Comparison of ENCODE assay signal across 21 mouse cellular contexts in the genomic region with DNA sequence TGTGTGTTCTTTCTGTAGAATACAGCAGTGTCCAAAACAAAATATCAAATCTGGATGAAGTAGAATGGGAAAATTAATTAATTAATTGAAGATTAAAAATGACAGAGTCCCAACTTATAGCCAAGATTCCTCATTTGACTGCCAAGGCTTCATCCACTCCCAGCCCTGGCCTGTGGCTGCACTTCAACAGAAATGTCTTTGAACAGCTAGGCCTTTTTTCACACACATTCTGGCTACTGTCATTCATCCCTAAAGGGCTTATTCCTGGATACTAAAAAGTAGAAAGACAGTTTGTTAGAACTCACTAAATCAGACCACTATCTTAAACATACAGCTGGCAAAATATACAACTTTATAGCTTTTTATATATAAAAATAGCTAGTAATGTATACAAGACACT.
DNase-seq lines count a peak whose midpoint lies in the region; ATAC-seq and TF ChIP-seq lines count a peak whose summit lies in the region.
"Had no signal": no experiment of that assay in that cellular context is flagged by ENCODE, and none has a peak within 500 bp of the region (broad histone marks: within the 10 kb centered on the region; RNA-seq: fewer than 3 reads in every experiment).

No protein-coding gene starts in this region.

- peak; percentile 75 for DNase-seq in lung, embryonic 14.5 days
- DNase-seq in lung, postnatal 36 days, result no peak
- DNase-seq in lung, postnatal 0 days (ENCODE audit: low spot score), result no peak
- DNase-seq in lung, adult 2 months, result no peak
- DNase-seq: adrenal gland, adult 2 months; adrenal gland, adult 8-10 months; adrenal gland, postnatal 10 days; adrenal gland, postnatal 14 days; adrenal gland, postnatal 25 days; adrenal gland, postnatal 36 days; B cell, adult 2 months; cerebellum, adult 11 months; cerebellum, adult 11-12 months; cerebellum, adult 18-20 months had no signal

- H3K9ac ChIP-seq in lung, embryonic 14.5 days, result no peak overlapping the region
- H3K9ac ChIP-seq in lung, embryonic 15.5 days, result no peak overlapping the region
- no peak overlapping the region for H3K9ac ChIP-seq in lung, postnatal 0 days (replicated peaks; ENCODE audit: low read depth)
- H3K9ac ChIP-seq in lung, embryonic 16.5 days (ENCODE audit: low read length), result no peak overlapping the region

- TF ChIP-seq POLR2A in lung, adult 2 months (IDR thresholded peaks at IDR 0.05; ENCODE audit: borderline replicate concordance, extremely low read depth, low read depth, low read length), result no peak

- no peak overlapping the region for H3K4me2 ChIP-seq in lung, embryonic 14.5 days
- H3K4me2 ChIP-seq in lung, embryonic 15.5 days, result no peak overlapping the region
- no peak overlapping the region for H3K4me2 ChIP-seq in lung, postnatal 0 days (replicated peaks; ENCODE audit: low read depth, low read length)
- no peak overlapping the region for H3K4me2 ChIP-seq in lung, embryonic 16.5 days (ENCODE audit: low read depth, low read length)

- no peak for TF ChIP-seq CTCF in lung, embryonic 14.5 days (IDR thresholded peaks at IDR 0.05; ENCODE audit: low read depth)
- no peak for TF ChIP-seq CTCF in lung, postnatal 0 days (IDR thresholded peaks at IDR 0.05)
- no peak for TF ChIP-seq CTCF in lung, adult 2 months (IDR thresholded peaks at IDR 0.05; ENCODE audit: insufficient read depth, low read length)

- H3K4me3 ChIP-seq in lung, embryonic 14.5 days (ENCODE audit: low read depth, low read length), result no peak overlapping the region
- H3K4me3 ChIP-seq in lung, embryonic 15.5 days, result no peak overlapping the region
- H3K4me3 ChIP-seq in lung, postnatal 0 days (ENCODE audit: low read depth, low read length), result no peak overlapping the region
- no peak overlapping the region for H3K4me3 ChIP-seq in lung, embryonic 16.5 days (ENCODE audit: low read length)
- H3K4me3 ChIP-seq in lung, adult 2 months (replicated peaks; ENCODE audit: extremely low read depth, low read depth, low read length), result no peak overlapping the region

- no peaks in the 10 kb centered on the region for H3K4me1 ChIP-seq in lung, embryonic 14.5 days (ENCODE audit: insufficient read depth)
- no peaks in the 10 kb centered on the region for H3K4me1 ChIP-seq in lung, embryonic 15.5 days
- no peaks in the 10 kb centered on the region for H3K4me1 ChIP-seq in lung, postnatal 0 days (ENCODE audit: insufficient read depth, low read depth, low read length)
- H3K4me1 ChIP-seq in lung, embryonic 16.5 days (replicated peaks; ENCODE audit: control insufficient read depth, insufficient read depth, low read length), result no peaks in the 10 kb centered on the region
- H3K4me1 ChIP-seq in lung, adult 2 months (ENCODE audit: control insufficient read depth, insufficient read depth, low read length), result no peaks in the 10 kb centered on the region

- no peaks in the 10 kb centered on the region for H3K9me3 ChIP-seq in lung, embryonic 14.5 days (ENCODE audit: low read depth, low read length)
- H3K9me3 ChIP-seq in lung, embryonic 15.5 days, result no peaks in the 10 kb centered on the region
- H3K9me3 ChIP-seq in lung, postnatal 0 days (ENCODE audit: low read length), result no peaks in the 10 kb centered on the region
- no peaks in the 10 kb centered on the region for H3K9me3 ChIP-seq in lung, embryonic 16.5 days (ENCODE audit: control insufficient read depth, low read length)
- H3K9me3 ChIP-seq: G1E had no signal

- H3K27me3 ChIP-seq in lung, embryonic 14.5 days (ENCODE audit: insufficient read depth, low read length), result no peaks in the 10 kb centered on the region
- H3K27me3 ChIP-seq in lung, embryonic 15.5 days, result no peaks in the 10 kb centered on the region
- H3K27me3 ChIP-seq in lung, postnatal 0 days (replicated peaks; ENCODE audit: insufficient read depth, low read length), result no peaks in the 10 kb centered on the region
- no peaks in the 10 kb centered on the region for H3K27me3 ChIP-seq in lung, embryonic 16.5 days (ENCODE audit: control insufficient read depth, insufficient read depth, low read depth, low read length)
- H3K27me3 ChIP-seq: CH12.LX, Patski had no signal

- no peaks in the 10 kb centered on the region for H3K36me3 ChIP-seq in lung, embryonic 14.5 days (ENCODE audit: insufficient read depth)
- no peaks in the 10 kb centered on the region for H3K36me3 ChIP-seq in lung, embryonic 15.5 days
- no peaks in the 10 kb centered on the region for H3K36me3 ChIP-seq in lung, postnatal 0 days (ENCODE audit: insufficient read depth, low read length)
- H3K36me3 ChIP-seq in lung, embryonic 16.5 days (ENCODE audit: control insufficient read depth, insufficient read depth, low read length), result no peaks in the 10 kb centered on the region
- H3K36me3 ChIP-seq: G1E had no signal

- no peak overlapping the region for H3K27ac ChIP-seq in lung, embryonic 14.5 days (ENCODE audit: low read depth)
- H3K27ac ChIP-seq in lung, embryonic 15.5 days, result no peak overlapping the region
- no peak overlapping the region for H3K27ac ChIP-seq in lung, postnatal 0 days (ENCODE audit: low read length)
- H3K27ac ChIP-seq in lung, embryonic 16.5 days (ENCODE audit: low read length), result no peak overlapping the region

- ATAC-seq in lung, embryonic 14.5 days (ENCODE audit: insufficient read depth), result peak; percentile 91
- peak; percentile 83; the same call in 1 of the 2 replicates for ATAC-seq in lung, embryonic 15.5 days (ENCODE audit: borderline replicate concordance, extremely low read depth, low FRiP score, low TSS enrichment)
- no peak for ATAC-seq in lung, postnatal 0 days
- peak; percentile 72 for ATAC-seq in lung, embryonic 16.5 days (ENCODE audit: low read depth)
- ATAC-seq: activated CD4-positive, CD25-positive, alpha-beta regulatory T cell, adult 4 months; CD4-positive, CD25-positive, alpha-beta regulatory T cell, adult 4 months; Patski had no signal

- TF ChIP-seq EP300 in lung, postnatal 0 days (IDR thresholded peaks at IDR 0.05), result no peak
